Mouse (Mus musculus) gastrocnemius, adult 8-10 months (tissue): ENCODE measurements around the gene Ctnnal1. TPM values are rescaled to one million over a fixed set of nuclear protein-coding genes. Genes with fewer than 3 reads are reported as not detected.

Experiments used
- DNase-seq, 2 experiments: peaks; one replicate each; pipeline ENCODE4 v3.0.0; 2022; ENCODE audit warnings: low spot score in 2 of 2
- total RNA-seq, 4 experiments: library from RNA; stranded (reverse); gene quantifications; 2 replicates each; pipeline ENCODE4 v1.2.4; 2022

Ctnnal1 gene
- total RNA-seq, 4 experiments from 2014 or later: 5.8 to 9.6 (median 7.2) TPM

DNA sequence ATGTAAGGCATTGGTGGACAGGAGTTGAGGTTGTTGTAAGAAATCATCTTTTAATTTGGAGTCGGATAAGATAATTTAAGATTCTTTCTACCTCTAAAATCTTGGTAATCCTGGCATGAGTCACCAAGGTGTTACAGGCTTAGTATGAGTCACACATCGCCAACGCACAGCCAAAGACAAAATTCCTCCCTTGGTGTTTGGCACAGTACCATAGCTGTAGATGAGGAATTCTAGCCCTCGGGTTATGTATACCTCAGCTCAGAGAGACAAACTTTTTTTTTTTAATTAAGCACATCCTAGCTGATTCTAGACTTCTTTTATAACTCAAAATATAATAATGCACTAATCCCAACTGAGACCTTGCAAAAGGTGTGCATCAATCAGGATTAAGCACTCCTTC lies 972 bp downstream of the Ctnnal1 start:
- DNase-seq: no peak

GRCm38 (mm10) chr4:56861551-56861950 lies 3.4 kb downstream of the Ctnnal1 start:
- DNase-seq: no peak

DNA sequence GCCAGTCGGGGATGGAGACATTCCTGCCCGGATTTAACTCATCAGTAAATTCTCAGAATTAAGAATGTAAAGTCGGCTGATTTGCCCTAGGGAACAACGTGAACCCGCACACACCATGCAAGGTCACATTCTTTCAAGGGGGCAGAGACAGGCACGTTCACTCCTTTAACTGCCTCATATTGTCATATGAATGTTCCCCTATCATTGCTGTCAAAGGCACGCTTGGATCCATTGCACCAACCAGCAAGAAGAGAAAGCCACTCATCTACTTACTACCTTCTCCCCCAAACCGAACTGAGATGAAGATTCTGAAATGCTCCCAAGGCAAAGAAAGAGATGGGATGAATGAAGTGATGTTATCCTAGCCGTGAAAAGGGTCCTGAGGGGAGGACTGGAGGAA lies 6.3 kb downstream of the Ctnnal1 start:
- DNase-seq: no peak

GRCm38 (mm10) chr4:56856371-56856949 lies 8.5 kb downstream of the Ctnnal1 start:
- no peak for DNase-seq

DNA sequence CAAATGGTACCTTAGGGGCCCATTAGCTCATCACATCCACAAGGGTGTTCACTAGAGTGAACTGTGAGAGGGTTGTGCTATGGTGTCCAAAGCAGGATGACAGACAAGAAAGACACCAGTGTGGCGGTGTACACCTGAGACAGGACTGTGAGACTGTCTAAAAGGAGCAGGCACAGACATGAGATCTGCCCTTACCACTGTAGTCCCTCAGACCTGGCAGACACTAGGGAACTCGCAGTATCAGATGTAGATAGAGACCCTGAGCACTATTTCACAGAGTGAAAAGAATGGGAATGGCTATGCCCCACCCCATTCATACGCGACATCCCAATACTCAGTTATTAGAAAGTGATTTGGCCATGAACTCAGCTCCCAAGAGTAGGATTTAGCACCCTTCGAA lies 9.1 kb downstream of the Ctnnal1 start:
- no peak for DNase-seq

DNA sequence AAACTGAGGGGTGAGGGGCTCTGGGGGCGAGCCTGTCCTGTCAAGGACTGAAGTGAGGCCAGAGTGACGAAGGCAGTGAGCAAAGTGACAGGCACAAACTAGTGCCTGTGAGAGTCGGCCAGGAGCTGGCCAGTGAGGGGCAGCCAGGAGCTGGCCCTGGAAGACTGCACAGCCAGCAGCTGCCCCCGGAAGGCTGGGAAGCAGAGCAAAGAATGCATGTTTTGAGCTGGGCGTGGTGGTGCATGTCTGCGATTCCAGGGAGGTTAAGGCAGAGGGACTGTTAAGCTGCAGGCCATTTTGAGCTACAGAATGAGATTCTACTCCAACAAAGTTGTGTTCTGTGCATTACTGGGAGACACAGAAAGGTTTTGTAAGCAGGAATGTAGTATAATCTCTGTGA lies 14.3 kb downstream of the Ctnnal1 start:
- no peak for DNase-seq

- DNase-seq: no peak
Observed at GRCm38 (mm10) chr4:56848044-56848443, 16.9 kb downstream of the Ctnnal1 start.

DNA sequence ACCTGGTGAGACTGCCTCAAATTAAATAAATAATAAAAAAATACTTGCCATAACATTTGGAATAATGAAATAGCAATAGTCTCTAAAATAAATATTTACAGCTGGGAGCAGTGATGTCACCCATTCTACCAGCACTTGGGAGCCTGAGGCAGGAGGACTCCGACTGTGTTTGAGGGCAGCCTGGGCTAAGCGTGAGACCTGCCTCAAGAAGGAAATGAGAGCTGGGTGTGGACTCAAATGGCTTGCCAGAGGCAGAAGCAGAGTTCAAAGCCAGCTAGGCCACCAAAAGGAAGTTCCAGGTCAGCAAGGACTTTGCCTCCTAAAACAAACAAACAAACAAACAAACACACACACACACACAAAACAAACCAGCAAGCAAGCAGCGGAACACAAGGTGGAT lies 17.6 kb downstream of the Ctnnal1 start:
- DNase-seq: no peak

DNA sequence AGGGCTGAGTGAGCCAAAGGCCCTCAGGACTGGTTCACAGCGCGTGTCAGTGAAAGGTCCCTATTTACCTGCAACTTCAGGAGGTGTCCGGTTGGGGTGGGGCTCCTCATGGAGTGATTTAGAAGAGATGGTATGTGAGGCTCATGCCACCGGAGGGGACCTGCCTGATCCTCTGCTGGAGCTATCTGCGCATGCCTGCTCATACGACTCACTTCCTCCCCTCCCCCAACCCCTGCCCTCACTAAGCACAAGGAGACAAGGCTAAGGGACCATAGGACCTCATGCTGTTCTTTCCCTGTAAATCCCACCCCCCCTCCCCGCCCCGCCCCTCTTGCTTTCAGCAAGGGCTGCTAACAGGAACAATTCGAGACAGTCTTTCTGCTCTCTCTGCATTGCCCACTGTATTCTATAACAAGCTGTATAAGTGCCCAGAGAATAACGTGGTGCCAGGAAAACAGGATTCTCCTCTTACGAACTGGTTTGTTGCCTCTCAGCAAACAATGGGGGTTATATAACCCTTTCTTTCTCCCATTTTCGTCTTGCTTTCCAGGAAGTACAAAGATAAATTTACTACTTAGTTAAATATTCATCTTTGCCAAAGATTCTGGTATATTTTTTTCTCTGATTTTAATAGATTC lies 19.0 kb downstream of the Ctnnal1 start:
- DNase-seq: no peak

- DNase-seq: no peak
Observed at GRCm38 (mm10) chr4:56844911-56845310, 20.1 kb downstream of the Ctnnal1 start.

- DNase-seq: no peak
Observed at GRCm38 (mm10) chr4:56843963-56844362, 21.0 kb downstream of the Ctnnal1 start.

- no peak for DNase-seq
Observed at GRCm38 (mm10) chr4:56842501-56842900, 22.5 kb downstream of the Ctnnal1 start.

DNA sequence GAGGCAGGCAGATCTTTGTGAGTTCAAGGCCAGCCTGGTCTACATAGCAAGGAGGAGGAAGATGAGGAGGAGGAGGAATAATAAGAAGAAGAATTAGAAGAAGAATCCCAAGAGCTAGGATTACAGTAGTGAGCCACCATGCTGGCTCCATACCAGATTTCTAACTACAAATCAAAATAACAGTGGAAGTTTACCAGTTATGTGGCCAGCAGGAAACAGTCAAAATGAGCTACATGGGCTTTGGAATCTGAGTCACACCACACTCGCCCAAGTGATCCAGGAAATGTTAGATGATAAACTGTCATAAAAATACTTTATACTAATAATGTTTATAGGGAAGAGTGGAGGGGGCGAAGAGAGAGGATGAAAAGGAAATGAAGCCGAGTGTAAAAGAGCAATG lies 24.7 kb downstream of the Ctnnal1 start:
- DNase-seq: no peak

DNA sequence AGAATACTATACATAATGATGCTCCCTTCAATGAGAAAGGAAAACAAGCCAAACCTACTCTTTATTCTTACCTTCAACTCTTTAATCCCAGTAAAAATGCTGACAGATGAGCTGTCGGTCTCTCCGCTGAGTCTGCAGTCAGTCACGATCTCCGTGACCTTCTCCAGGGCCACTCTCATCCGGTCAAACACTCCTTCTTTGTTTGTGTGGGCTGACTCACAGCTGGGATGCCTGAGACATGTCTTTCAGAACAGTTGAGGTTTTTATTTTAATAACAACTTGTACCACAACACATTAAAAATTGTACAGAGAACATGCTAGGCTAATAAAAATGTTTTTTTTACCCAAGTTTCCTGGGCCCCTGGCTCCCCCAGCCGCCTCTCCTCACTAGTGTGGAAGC lies 27.3 kb downstream of the Ctnnal1 start:
- DNase-seq: no peak

DNA sequence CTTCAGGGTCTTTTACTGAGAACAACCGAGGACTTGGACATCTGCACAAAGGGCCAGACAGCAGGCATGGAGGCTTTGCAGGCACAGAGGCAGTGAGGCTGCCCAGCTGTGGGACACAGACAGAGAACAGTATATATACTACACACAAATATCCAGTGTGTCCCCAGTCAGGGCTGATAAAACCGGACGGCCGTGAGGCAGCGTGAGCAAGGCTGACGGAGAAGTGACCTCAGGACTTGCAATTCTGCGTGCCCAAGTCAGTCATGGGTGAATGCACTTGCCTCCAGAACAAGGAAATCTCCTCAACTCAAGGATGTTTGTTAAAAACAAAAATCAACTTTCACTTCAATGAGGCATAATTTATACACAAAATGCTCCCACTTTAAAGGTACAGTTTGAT lies 33.0 kb downstream of the Ctnnal1 start:
- DNase-seq: no peak

- no peak for DNase-seq
Observed at GRCm38 (mm10) chr4:56831013-56831609, 33.9 kb downstream of the Ctnnal1 start.

DNA sequence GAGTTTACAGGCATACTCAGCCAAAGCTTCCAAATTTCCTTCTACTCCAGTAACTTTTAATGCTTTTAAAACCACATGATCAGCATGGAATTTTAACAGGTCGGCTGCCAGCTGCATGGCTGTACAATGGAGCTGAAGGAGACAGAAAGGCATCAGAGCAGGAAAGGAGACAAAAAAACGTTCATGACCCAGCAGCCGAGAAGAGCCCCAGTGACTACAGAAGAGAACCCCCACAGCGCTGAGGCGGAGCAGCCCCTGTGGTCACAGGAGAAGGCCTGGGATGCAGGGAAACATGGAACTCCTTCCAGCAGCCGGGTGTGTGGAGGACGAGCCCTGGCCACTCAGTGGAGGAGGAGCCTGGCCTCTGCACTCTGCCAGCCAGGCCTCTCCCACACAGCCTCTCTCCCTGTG lies 35.5 kb downstream of the Ctnnal1 start:
- DNase-seq: peak in 1 of 2 experiments; percentile 17

GRCm38 (mm10) chr4:56828932-56829331 lies 36.1 kb downstream of the Ctnnal1 start:
- no peak for DNase-seq

GRCm38 (mm10) chr4:56824231-56824630 lies 40.8 kb downstream of the Ctnnal1 start:
- no peak for DNase-seq

DNA sequence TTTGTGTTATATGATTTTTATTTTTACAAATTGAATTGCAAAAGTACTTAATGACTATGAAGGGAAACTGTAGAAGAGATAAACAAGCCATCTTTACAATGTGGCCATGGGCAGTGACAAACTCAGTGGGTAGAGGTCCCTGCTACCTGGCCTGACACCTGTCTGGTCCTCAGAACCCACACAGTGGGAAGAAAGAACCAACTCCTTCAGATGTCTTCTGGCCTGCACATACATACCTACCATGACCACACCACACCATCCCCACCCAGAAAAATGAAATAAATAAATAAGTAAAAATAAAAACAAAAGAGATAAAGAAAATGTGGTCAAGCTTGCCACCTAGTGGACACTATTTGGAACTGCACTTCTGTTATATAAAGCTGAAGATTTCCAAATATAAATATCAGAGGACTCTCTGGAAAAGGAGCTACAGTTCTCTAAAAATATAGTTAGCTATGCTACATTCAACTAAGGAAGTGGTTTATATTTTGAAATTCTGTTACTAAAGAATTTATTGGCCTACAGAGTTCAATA lies 44.9 kb downstream of the Ctnnal1 start:
- DNase-seq: no peak

DNA sequence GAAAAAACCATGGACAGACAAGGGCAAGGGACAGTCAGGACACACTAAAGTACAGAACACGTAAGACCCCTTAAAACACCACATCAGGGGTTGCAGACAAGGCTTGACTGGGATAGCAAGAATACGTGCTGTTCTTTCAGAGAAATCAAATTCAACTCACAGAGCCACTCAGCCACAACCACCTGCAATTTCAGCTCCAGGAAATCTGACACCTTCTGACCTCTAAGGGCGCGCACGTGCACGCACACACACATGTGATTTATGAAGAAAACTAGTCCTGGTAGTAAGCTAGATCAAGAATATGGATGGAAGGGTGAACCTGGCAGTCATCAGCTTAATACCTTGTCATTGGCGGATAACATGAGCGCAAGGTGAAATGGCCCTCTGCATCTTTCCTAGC lies 49.9 kb downstream of the Ctnnal1 start:
- no peak for DNase-seq

GRCm38 (mm10) chr4:56812096-56812495 lies 52.9 kb downstream of the Ctnnal1 start:
- no peak for DNase-seq

GRCm38 (mm10) chr4:56811642-56812041 lies 53.3 kb downstream of the Ctnnal1 start:
- DNase-seq: no peak
